Mouse (Mus musculus) stomach, postnatal 0 days (tissue): ENCODE data around the gene Nelfb.

ENCODE experiments used
- CTCF ChIP-seq: IDR thresholded peaks from 2 replicates; pipeline ENCODE4 v1.5.1; 2016; ENCODE audit warnings: antibody characterized with exemption, low read depth, mild to moderate bottlenecking, moderate library complexity
- EP300 ChIP-seq: optimal IDR thresholded peaks from 2 replicates; pipeline ENCODE3; 2016; ENCODE audit warnings: antibody characterized with exemption

- no peak for TF ChIP-seq CTCF
- no peak for TF ChIP-seq EP300
Observed at GRCm38 (mm10) chr2:25197946-25198345, 13.3 kb downstream of the Nelfb start.
